Mouse (Mus musculus) heart, embryonic 12.5 days (tissue): ENCODE measurements around the gene Srsf2. TPM values are rescaled to one million over a fixed set of nuclear protein-coding genes. Genes with fewer than 3 reads are reported as not detected.

Experiments used
- ATAC-seq: fragments of 200-750 bp; cut with Nextera tagmentation; 2 replicates; pipeline ENCODE4 v1.8.0; 2017; ENCODE audit warnings: moderate TSS enrichment, moderate library complexity; ENCODE audit not compliant: insufficient number of reproducible peaks, low FRiP score
- H3K27ac ChIP-seq: fragments of 300-500 bp; sonication (generic); 2 replicates; pipeline ENCODE4 v1.5.1; 2016; ENCODE audit warnings: mild to moderate bottlenecking, moderate library complexity; ENCODE audit not compliant: poor library complexity, severe bottlenecking
- H3K27me3 ChIP-seq: fragments of 300-500 bp; sonication (generic); replicated peaks from 2 replicates; pipeline ENCODE4 v1.6.1; 2016; ENCODE audit warnings: mild to moderate bottlenecking, moderate library complexity
- H3K36me3 ChIP-seq: fragments of 300-500 bp; sonication (generic); 2 replicates; pipeline ENCODE4 v1.6.1; 2016; ENCODE audit warnings: mild to moderate bottlenecking, moderate library complexity
- H3K4me1 ChIP-seq: fragments of 300-500 bp; sonication (generic); replicated peaks from 2 replicates; pipeline ENCODE4 v1.6.1; 2016; ENCODE audit warnings: mild to moderate bottlenecking
- H3K4me2 ChIP-seq: fragments of 300-500 bp; sonication (generic); 2 replicates; pipeline ENCODE4 v1.6.1; 2016; ENCODE audit warnings: mild to moderate bottlenecking, moderate library complexity
- H3K4me3 ChIP-seq: fragments of 300-500 bp; sonication (generic); 2 replicates; pipeline ENCODE4 v1.5.1; 2016; ENCODE audit warnings: mild to moderate bottlenecking
- H3K9ac ChIP-seq: fragments of 300-500 bp; sonication (generic); 2 replicates; pipeline ENCODE4 v1.6.1; 2016; ENCODE audit warnings: mild to moderate bottlenecking, moderate library complexity
- H3K9me3 ChIP-seq: fragments of 300-500 bp; sonication (generic); replicated peaks from 2 replicates; pipeline ENCODE4 v1.6.1; 2016; ENCODE audit warnings: mild to moderate bottlenecking, moderate library complexity
- WGBS: fragments of 180-500 bp; shearing (Covaris S2); methylation state at CpG from one replicate; pipeline ENCODE4 v1.1.7; 2016; 5-methylcytosine and 5-hydroxymethylcytosine counted together
- polyA plus RNA-seq: library from polyadenylated mRNA; unstranded; fragments of >200 nt; fragmentation: Nextera tagmentation; extraction: Ambion mirVana; gene quantifications from 2 replicates; pipeline ENCODE4 v1.2.1, GENCODE M21; 2016

Gene Srsf2
- polyA plus RNA-seq, 1 experiment from 2014 or later: 640 TPM

GRCm38 (mm10) chr11:116816769-116817168 is 36.1 kb downstream of the Srsf2 start:
- H3K9ac ChIP-seq: no peak overlapping the region
- no peak overlapping the region for H3K27ac ChIP-seq
- peaks cover 92% of the 10 kb centered on the region for H3K4me1 ChIP-seq
- H3K4me2 ChIP-seq: no peak overlapping the region
- 50% methylated on average over 5 of the region's 5 CpGs for WGBS
- no peaks in the 10 kb centered on the region; the same call in 1 of the 2 replicates for H3K36me3 ChIP-seq
- no peaks in the 10 kb centered on the region for H3K9me3 ChIP-seq
- H3K4me3 ChIP-seq: no peak overlapping the region
- no peaks in the 10 kb centered on the region for H3K27me3 ChIP-seq
- ATAC-seq: no peak

- Histone ChIP-seq H3K27me3 (0 out of 2 replicates have a peak, but pooled peaks cover 4% of the 10 kb centered on the region), H3K4me2 (peak overlapping the region; percentile 30), H3K9me3 (no peaks in the 10 kb centered on the region), H3K9ac (peak overlapping the region; percentile 57; the same call in 1 of the 2 replicates), H3K36me3 (no peaks in the 10 kb centered on the region; the same call in 1 of the 2 replicates), H3K4me3 (no peak overlapping the region), H3K27ac (peak overlapping the region; percentile 78), H3K4me1 (peaks cover 82% of the 10 kb centered on the region)
- ATAC-seq: no peak
- WGBS: 27% methylated on average over 7 of the region's 7 CpGs
Observed at GRCm38 (mm10) chr11:116814884-116815415, 37.9 kb downstream of the Srsf2 start.

DNA sequence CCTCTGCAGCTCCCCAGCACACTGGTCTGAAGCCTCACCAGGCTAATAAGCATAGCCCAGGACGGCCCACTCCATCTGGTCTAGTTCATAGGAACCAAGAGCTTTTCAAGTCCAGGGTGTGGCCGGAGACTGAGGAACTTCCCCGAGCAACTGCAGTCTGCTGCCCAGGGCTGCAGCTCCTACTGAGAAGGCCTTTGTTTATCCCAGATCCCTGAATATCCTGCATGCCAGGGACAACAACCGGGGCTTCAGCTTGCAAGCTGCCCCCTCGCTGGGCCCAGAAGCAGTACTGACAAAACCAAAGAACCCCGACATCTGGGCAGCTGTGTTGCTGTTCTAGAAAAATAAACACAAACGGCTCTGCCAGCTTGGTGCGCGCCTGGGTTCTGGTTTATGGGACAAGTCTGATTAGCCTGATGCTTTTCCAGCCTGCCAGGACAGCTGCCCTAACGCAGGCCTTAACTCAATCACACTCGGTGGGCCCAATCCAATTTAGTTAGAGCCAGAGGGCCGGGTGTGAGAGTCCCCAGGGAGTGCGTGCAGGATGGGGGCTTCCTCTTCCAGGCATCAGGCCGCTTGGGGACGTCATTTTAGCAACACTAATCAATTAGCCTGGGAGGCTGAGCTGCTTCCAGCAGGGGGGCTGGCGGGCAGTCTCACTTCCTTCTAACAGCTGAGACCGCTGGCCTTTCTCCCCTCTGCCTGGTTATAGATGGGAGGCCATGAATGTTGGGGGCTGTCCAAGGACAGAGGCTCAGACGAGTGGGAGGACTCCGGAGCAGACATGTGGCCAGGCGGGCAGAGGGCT is 38.6 kb downstream of the Srsf2 start:
- H3K9ac ChIP-seq: peak overlapping the region; percentile 57
- H3K4me3 ChIP-seq: no peak overlapping the region
- peak overlapping the region; percentile 30 for H3K4me2 ChIP-seq
- WGBS: 24% methylated on average over 20 of the region's 20 CpGs
- peak; percentile 43; the same call in 1 of the 2 replicates for ATAC-seq
- H3K27me3 ChIP-seq: peaks cover 10% of the 10 kb centered on the region
- peak overlapping the region; percentile 78 for H3K27ac ChIP-seq
- H3K4me1 ChIP-seq: peaks cover 75% of the 10 kb centered on the region
- H3K36me3 ChIP-seq: no peaks in the 10 kb centered on the region; the same call in 1 of the 2 replicates
- no peaks in the 10 kb centered on the region for H3K9me3 ChIP-seq

DNA sequence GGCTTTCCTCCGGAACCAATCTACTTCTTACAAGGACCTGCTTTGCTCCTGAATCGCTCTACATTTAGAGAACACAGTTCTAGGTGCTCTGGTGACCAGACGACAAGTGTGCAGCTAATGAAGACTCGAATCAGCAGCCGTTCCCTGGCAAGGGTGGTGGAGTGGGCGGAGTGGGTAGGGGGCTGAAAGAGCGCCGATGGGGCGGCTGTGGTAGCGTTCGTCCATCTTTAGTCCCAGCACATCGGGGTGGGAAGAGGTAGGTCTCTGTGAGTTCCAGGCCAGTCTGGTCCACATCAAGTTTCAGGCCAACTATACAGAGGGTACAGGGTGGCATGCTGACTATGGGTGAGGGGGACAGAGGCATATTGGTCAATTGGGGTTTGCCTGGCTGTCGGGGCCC is 39.3 kb downstream of the Srsf2 start:
- H3K9ac ChIP-seq: peak overlapping the region; percentile 57; the same call in 1 of the 2 replicates

DNA sequence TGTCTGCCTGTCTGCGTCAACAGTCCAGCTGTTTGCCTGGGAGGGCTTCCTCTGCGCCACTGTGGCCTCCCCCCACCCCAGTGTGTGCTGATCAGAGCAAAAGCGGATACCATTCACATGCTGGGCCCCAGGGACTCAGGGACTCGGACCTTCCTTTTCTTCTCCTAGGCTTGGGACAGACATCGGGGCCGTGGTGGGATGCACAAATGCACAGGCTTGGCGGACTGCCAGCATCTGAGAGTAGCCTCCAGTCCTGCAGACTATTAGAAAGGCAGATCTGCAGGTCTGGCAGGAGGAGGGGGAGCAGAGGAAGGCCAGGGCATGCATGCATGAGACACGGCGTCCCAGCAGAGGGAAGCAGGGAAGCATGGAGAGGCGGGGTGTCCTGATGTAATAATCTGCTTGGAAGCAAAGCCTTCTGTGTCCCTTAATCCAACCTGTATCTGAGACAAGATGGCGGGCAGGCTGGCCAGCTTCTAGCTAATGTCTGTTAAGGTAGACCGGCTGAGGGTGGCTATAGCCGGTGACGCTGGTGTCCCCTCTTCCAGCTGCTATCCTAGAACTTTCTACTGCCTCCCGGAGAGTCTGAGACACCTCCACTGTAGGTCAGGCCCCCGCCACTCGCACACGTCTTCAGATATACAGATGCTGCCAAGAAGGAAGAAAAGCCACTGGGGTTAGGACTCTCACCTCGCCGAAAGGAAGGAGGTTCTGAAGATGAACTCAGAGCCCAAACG is 39.9 kb downstream of the Srsf2 start:
- Histone ChIP-seq H3K4me1 (peaks cover 64% of the 10 kb centered on the region), H3K4me2 (peak overlapping the region; percentile 11; the same call in 1 of the 2 replicates), H3K27ac (peak overlapping the region; percentile 78), H3K9me3 (no peaks in the 10 kb centered on the region), H3K36me3 (0 out of 2 replicates have a peak, but pooled peaks cover 3% of the 10 kb centered on the region), H3K27me3 (peaks cover 10% of the 10 kb centered on the region), H3K4me3 (no peak overlapping the region), H3K9ac (peak overlapping the region; percentile 57)
- ATAC-seq: peak; percentile 29; the same call in 1 of the 2 replicates
- WGBS: 46% methylated on average over 21 of the region's 21 CpGs

More for the DNA sequence above, 39.3 kb downstream of the Srsf2 start:
- 79% methylated on average over 13 of the region's 13 CpGs for WGBS
- Histone ChIP-seq H3K4me2 (no peak overlapping the region), H3K9me3 (no peaks in the 10 kb centered on the region), H3K27ac (peak overlapping the region; percentile 78), H3K4me1 (peaks cover 68% of the 10 kb centered on the region), H3K27me3 (peaks cover 10% of the 10 kb centered on the region), H3K36me3 (peaks cover 3% of the 10 kb centered on the region; the same call in 1 of the 2 replicates), H3K4me3 (no peak overlapping the region)
- no peak for ATAC-seq

DNA sequence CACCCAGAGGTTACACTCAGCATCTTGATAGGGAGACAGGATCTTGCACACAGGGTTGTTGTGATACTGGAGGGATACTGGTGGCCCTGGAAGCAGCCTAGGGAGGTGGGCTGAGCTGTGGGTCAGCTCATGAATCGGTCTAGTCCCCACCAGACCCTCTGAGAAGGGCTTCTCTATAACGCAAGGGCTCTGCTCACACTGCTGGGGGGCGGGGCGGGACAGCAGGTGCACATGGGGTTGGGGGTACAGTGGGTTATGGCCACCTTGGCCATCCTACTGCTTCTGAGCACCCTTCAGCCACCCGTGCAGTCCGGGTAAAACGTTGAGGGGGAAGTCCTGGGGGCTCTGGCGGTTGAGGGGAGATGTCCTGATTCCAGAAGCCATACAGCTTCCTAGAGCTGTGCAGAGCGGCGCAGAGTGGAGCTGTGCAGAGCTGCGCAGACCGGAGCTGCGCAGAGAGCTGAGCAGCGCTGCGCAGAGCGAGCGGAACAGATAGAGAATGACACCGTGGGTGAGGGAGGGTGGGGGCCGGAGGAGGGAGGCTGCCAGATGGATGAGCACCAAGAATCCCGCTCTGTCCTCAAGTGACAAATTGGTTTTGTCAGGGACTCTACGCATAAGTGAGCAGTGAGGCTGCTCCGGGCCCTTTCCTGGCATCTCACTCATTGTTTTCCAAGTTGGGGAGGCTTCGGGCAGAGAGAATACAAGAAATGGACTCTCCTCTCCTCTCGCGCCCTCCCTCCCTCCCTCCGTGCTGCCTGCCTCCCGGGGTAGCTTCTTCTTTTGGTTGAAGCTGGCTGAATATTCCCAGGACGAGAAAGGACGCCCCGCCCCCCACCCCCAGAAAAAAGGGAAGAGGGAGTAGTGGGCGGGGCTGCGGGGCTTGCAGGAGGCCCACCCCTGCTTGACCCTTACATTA is 41.7 kb downstream of the Srsf2 start:
- peak; percentile 68 for ATAC-seq
- 19% methylated on average over 30 of the region's 32 CpGs for WGBS
- Histone ChIP-seq H3K9ac (peak overlapping the region; percentile 67), H3K27ac (peak overlapping the region; percentile 61), H3K4me2 (peak overlapping the region; percentile 82), H3K4me1 (peaks cover 54% of the 10 kb centered on the region), H3K36me3 (0 out of 2 replicates have a peak, but pooled peaks cover 3% of the 10 kb centered on the region), H3K27me3 (peaks cover 10% of the 10 kb centered on the region), H3K9me3 (no peaks in the 10 kb centered on the region), H3K4me3 (peak overlapping the region; percentile 45)

GRCm38 (mm10) chr11:116810528-116810927 is 42.4 kb downstream of the Srsf2 start:
- peaks cover 10% of the 10 kb centered on the region for H3K27me3 ChIP-seq
- H3K4me3 ChIP-seq: no peak overlapping the region
- no peak overlapping the region for H3K4me2 ChIP-seq
- no peak overlapping the region for H3K27ac ChIP-seq
- H3K9ac ChIP-seq: no peak overlapping the region
- H3K4me1 ChIP-seq: peaks cover 48% of the 10 kb centered on the region
- H3K9me3 ChIP-seq: no peaks in the 10 kb centered on the region
- 77% methylated on average over 11 of the region's 11 CpGs for WGBS
- H3K36me3 ChIP-seq: 0 out of 2 replicates have a peak, but pooled peaks cover 3% of the 10 kb centered on the region
- ATAC-seq: no peak

- H3K27ac ChIP-seq: no peak overlapping the region
- 0 out of 2 replicates have a peak, but pooled peaks cover 3% of the 10 kb centered on the region for H3K36me3 ChIP-seq
- no peaks in the 10 kb centered on the region for H3K9me3 ChIP-seq
- ATAC-seq: no peak
- H3K9ac ChIP-seq: no peak overlapping the region
- peaks cover 40% of the 10 kb centered on the region for H3K4me1 ChIP-seq
- no peak overlapping the region for H3K4me2 ChIP-seq
- 72% methylated on average over 8 of the region's 8 CpGs for WGBS
- peaks cover 10% of the 10 kb centered on the region for H3K27me3 ChIP-seq
- H3K4me3 ChIP-seq: no peak overlapping the region
Observed at GRCm38 (mm10) chr11:116809520-116809919, 43.4 kb downstream of the Srsf2 start.

GRCm38 (mm10) chr11:116808811-116809395 is 44.0 kb downstream of the Srsf2 start:
- 71% methylated on average over 11 of the region's 11 CpGs for WGBS
- H3K4me2 ChIP-seq: no peak overlapping the region
- H3K9ac ChIP-seq: no peak overlapping the region
- peaks cover 10% of the 10 kb centered on the region for H3K27me3 ChIP-seq
- no peak overlapping the region for H3K4me3 ChIP-seq
- no peak overlapping the region for H3K27ac ChIP-seq
- H3K4me1 ChIP-seq: peaks cover 33% of the 10 kb centered on the region
- H3K36me3 ChIP-seq: peaks cover 3% of the 10 kb centered on the region; the same call in 1 of the 2 replicates
- H3K9me3 ChIP-seq: no peaks in the 10 kb centered on the region
- ATAC-seq: no peak
